In genomic region chrX:77432846-77433810, GRCm38 (mm10) we compare ENCODE assay signal across 8 mouse cellular contexts.
A peak's percentile ranks its signal among the peaks of the same experiment; 100 is the strongest.
DNase-seq lines count a peak whose midpoint lies in the region; ATAC-seq and TF ChIP-seq lines count a peak whose summit lies in the region.

No protein-coding gene starts in this region.

- peak overlapping the region; percentile 14; the same call in 1 of the 2 replicates for H3K4me3 ChIP-seq in hindbrain, postnatal 0 days (ENCODE audit: low read length)
- H3K4me3 ChIP-seq in left cerebral cortex, adult 2 months, result peak overlapping the region; percentile 36

- WGBS in hindbrain, postnatal 0 days, result 24% methylated on average over 29 of the region's 29 CpGs

- peak; percentile 90 for DNase-seq in T-cell, adult 2 months (ENCODE audit: low spot score)
- peak; percentile 92 to 96 for DNase-seq in cerebellum, postnatal 36 days
- peak; percentile 92 for DNase-seq in gastrocnemius, adult 18-20 months (ENCODE audit: low spot score)
- DNase-seq in hindbrain, postnatal 0 days (ENCODE audit: low spot score), result peak; percentile 97
- peak; percentile 89 to 93 for DNase-seq in left cerebral cortex, adult 2 months (ENCODE audit: extremely low spot score in 1 of 2, low spot score in 2 of 2)
- DNase-seq in right cerebral cortex, adult 2 months (ENCODE audit: low spot score in 2 of 2), result peak; percentile 84 to 87
- peak; percentile 96 for DNase-seq in urinary bladder, postnatal 14 days (ENCODE audit: low spot score)

- H3K27me3 ChIP-seq in hindbrain, postnatal 0 days (ENCODE audit: insufficient read depth, low read length), result no peaks in the 10 kb centered on the region

- peak; percentile 98 for ATAC-seq in hindbrain, postnatal 0 days
- peak; percentile 99 for ATAC-seq in megakaryocyte, adult 5-6 weeks (ENCODE audit: poor library complexity, severe bottlenecking)

- peak; percentile 19; the same call in 1 of the 2 replicates for TF ChIP-seq CTCF in hindbrain, postnatal 0 days (IDR thresholded peaks at IDR 0.05; ENCODE audit: low read depth)
- no peak; the same call in none of the 2 replicates for TF ChIP-seq CTCF in left cerebral cortex, adult 2 months (IDR thresholded peaks at IDR 0.05)

- intact Hi-C loops in left cerebral cortex, adult 2 months (cut with DNase I), result loop anchor here (1.0 to 10.0 kb wide), 3 partner anchors 77 to 648 kb away; no protein-coding TSS in a partner anchor

- H3K27ac ChIP-seq in hindbrain, postnatal 0 days, result peak overlapping the region; percentile 51; the same call in 1 of the 2 replicates
- peak overlapping the region; percentile 67 for H3K27ac ChIP-seq in left cerebral cortex, adult 2 months

- H3K36me3 ChIP-seq in hindbrain, postnatal 0 days (ENCODE audit: insufficient read depth, low read length), result no peaks in the 10 kb centered on the region

- peak overlapping the region; percentile 45 for H3K4me2 ChIP-seq in hindbrain, postnatal 0 days (ENCODE audit: low read depth, low read length)

- no peaks in the 10 kb centered on the region for H3K4me1 ChIP-seq in hindbrain, postnatal 0 days (ENCODE audit: insufficient read depth, low read length)

- no peak overlapping the region for H3K9ac ChIP-seq in hindbrain, postnatal 0 days (replicated peaks; ENCODE audit: low read length)

- H3K9me3 ChIP-seq in hindbrain, postnatal 0 days (ENCODE audit: low read length), result no peaks in the 10 kb centered on the region

Comparison
In these comparisons a context has a peak if more than half of its experiments do, and no peak if none do; other contexts are left out.
1. Peak in every context shown above with its lines: DNase-seq, ATAC-seq, H3K4me3 ChIP-seq and H3K27ac ChIP-seq.